Comparison of ENCODE assay signal across 14 mouse cellular contexts in genomic region chr2:138528461-138528860, GRCm38 (mm10).
DNase-seq lines count a peak whose midpoint lies in the region; ATAC-seq lines count a peak whose summit lies in the region.
"Had no signal": no experiment of that assay in that cellular context is flagged by ENCODE, and none has a peak within 500 bp of the region (broad histone marks: within the 10 kb centered on the region; RNA-seq: fewer than 3 reads in every experiment).

No protein-coding gene starts in this region.

- no peak; the same call in 1 of the 2 replicates for ATAC-seq in cerebellum, adult (ENCODE audit: insufficient number of reproducible peaks, low FRiP score, low TSS enrichment)
- ATAC-seq: forebrain, embryonic 13.5 days; forebrain, embryonic 15.5 days; forebrain, postnatal 0 days had no signal

- peak; percentile 21 for DNase-seq in cerebellum, adult 8-10 months
- no peak for DNase-seq in cerebellum, postnatal 25 days
- DNase-seq in cerebellum, adult 9-11 months, result peak; percentile 34
- DNase-seq in lung, postnatal 36 days, result no peak
- DNase-seq: adrenal gland, adult 2 months; adrenal gland, postnatal 10 days; adrenal gland, postnatal 25 days; cerebellum, adult 11 months; cerebellum, postnatal 10 days; cerebellum, postnatal 36 days; forebrain, postnatal 0 days had no signal

Comparison
In these comparisons a context has a peak if more than half of its experiments do, and no peak if none do; other contexts are left out.
1. DNase-seq: peak in cerebellum, adult 8-10 months (single experiment) and cerebellum, adult 9-11 months (single experiment); none in cerebellum, postnatal 25 days (0 of 2) and lung, postnatal 36 days (single experiment).